Mouse (Mus musculus) MEL (cell line): Measurements from ENCODE around the gene Ostc.

Source experiments
- CHD2 ChIP-seq: IDR thresholded peaks from 2 replicates; pipeline ENCODE4 v1.6.1; 2011; ENCODE audit warnings: low read length, improper control_type of control experiment
- CTCF ChIP-seq, 3 experiments: IDR thresholded peaks in 2 of 3; conservative IDR thresholded peaks in 1 of 3; 2 replicates each; pipeline ENCODE4 v1.5.1; 2011 to 2012; ENCODE audit warnings: low read length in 3 of 3, low read depth in 2 of 3, mild to moderate bottlenecking in 2 of 3, improper control_type of control experiment in 1 of 3, inconsistent platforms in 1 of 3, mixed read lengths in 1 of 3, moderate library complexity in 1 of 3; ENCODE audit not compliant: control insufficient read depth in 1 of 3, insufficient read depth in 1 of 3, poor library complexity in 1 of 3, severe bottlenecking in 1 of 3
- POLR2A ChIP-seq, 2 experiments: IDR thresholded peaks; 2 replicates each; pipeline ENCODE4 v1.6.1; 2011 to 2012; ENCODE audit warnings: low read length in 2 of 2, mild to moderate bottlenecking in 2 of 2, control low read depth in 1 of 2, improper control_type of control experiment in 1 of 2, low read depth in 1 of 2, moderate library complexity in 1 of 2; ENCODE audit not compliant: control insufficient read depth in 1 of 2, insufficient read depth in 1 of 2, poor library complexity in 1 of 2
- RAD21 ChIP-seq: IDR thresholded peaks from 2 replicates; pipeline ENCODE4 v1.6.1; 2011; ENCODE audit warnings: mild to moderate bottlenecking, low read depth, low read length, improper control_type of control experiment
- SMC3 ChIP-seq: IDR thresholded peaks from 2 replicates; pipeline ENCODE4 v1.6.1; 2011; ENCODE audit warnings: low read depth, low read length, improper control_type of control experiment
- USF1 ChIP-seq: IDR thresholded peaks from 2 replicates; pipeline ENCODE4 v1.6.1; 2014; ENCODE audit warnings: low read depth, mild to moderate bottlenecking, inconsistent platforms, low read length, improper control_type of control experiment, moderate library complexity
- ZMIZ1 ChIP-seq: IDR thresholded peaks from 2 replicates; pipeline ENCODE4 v1.6.1; 2012; ENCODE audit warnings: low read depth, mild to moderate bottlenecking, inconsistent platforms, low read length, improper control_type of control experiment, moderate library complexity

DNA sequence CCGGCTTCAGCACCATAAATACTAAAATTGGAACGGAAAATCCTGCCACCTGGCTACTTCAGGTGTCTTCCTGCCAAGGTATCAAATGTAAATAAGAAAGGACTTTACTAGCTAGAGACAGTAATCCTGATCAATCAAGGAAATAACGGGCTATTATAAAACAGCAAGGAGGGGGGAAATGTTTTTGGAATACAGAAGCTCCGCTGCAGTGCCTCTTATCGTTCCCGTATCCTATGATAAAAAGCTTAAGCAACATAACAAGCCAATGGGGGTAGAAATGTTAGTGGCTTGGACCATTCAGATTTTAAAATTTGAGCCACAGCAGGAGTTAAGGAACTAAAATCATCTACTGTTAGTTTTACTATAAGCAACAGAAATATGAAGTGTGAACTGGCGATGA lies 859 bp upstream of the Ostc start:
- TF ChIP-seq USF1, result no peak
- TF ChIP-seq ZMIZ1, result no peak
- TF ChIP-seq POLR2A (IDR thresholded peaks at IDR 0.05; ENCODE audit: control insufficient read depth in 1 of 2, insufficient read depth in 1 of 2, low read depth in 1 of 2, low read length in 2 of 2, poor library complexity in 1 of 2), result no peak
- TF ChIP-seq CHD2, result no peak
- TF ChIP-seq RAD21, result no peak
- no peak for TF ChIP-seq CTCF (IDR thresholded peaks at IDR 0.05 in 2 of 3, conservative IDR thresholded peaks at IDR 0.05 in 1 of 3; ENCODE audit: control insufficient read depth in 1 of 3, insufficient read depth in 1 of 3, low read depth in 2 of 3, low read length in 3 of 3, poor library complexity in 1 of 3, severe bottlenecking in 1 of 3)
- TF ChIP-seq SMC3, result no peak
